Mouse (Mus musculus): ENCODE data around the gene Cdh15. TPM values are rescaled to one million over a fixed set of nuclear protein-coding genes. Genes with fewer than 3 reads are reported as not detected.

Cdh15 gene
- polyA plus RNA-seq, 1 experiment from 2014 or later: 8.3 TPM

- H3K4me1 ChIP-seq (ENCODE audit: control insufficient read depth, insufficient read depth, low read length): no peaks in the 10 kb centered on the region
- H3K4me2 ChIP-seq (ENCODE audit: low read depth): no peak overlapping the region
- H3K4me3 ChIP-seq (ENCODE audit: low read depth, low read length): no peak overlapping the region
- no peak overlapping the region for H3K9ac ChIP-seq (ENCODE audit: low read length)
- WGBS: 94% methylated on average over 7 of the region's 7 CpGs
- ATAC-seq (ENCODE audit: insufficient read depth, low FRiP score, low TSS enrichment) (no peak), DNase-seq (ENCODE audit: low spot score) (no peak)
- no peak overlapping the region for H3K27ac ChIP-seq (ENCODE audit: low read depth, low read length)
- no peaks in the 10 kb centered on the region for H3K27me3 ChIP-seq (ENCODE audit: control insufficient read depth, insufficient read depth, low read length)
- no peaks in the 10 kb centered on the region for H3K9me3 ChIP-seq (ENCODE audit: control insufficient read depth, low read length)
- peaks cover 11% of the 10 kb centered on the region; the same call in 1 of the 2 replicates for H3K36me3 ChIP-seq (ENCODE audit: control insufficient read depth, insufficient read depth, low read length)
These were observed 53.7 kb downstream of the Cdh15 start for GRCm38 (mm10) chr8:122901476-122901875.

- Histone ChIP-seq H3K9ac (ENCODE audit: low read length) (no peak overlapping the region), H3K36me3 (ENCODE audit: control insufficient read depth, insufficient read depth, low read length) (peaks cover 9% of the 10 kb centered on the region; the same call in 1 of the 2 replicates), H3K27me3 (ENCODE audit: control insufficient read depth, insufficient read depth, low read length) (no peaks in the 10 kb centered on the region), H3K27ac (ENCODE audit: low read depth, low read length) (no peak overlapping the region), H3K9me3 (ENCODE audit: control insufficient read depth, low read length) (no peaks in the 10 kb centered on the region), H3K4me2 (ENCODE audit: low read depth) (no peak overlapping the region), H3K4me3 (ENCODE audit: low read depth, low read length) (no peak overlapping the region), H3K4me1 (ENCODE audit: control insufficient read depth, insufficient read depth, low read length) (no peaks in the 10 kb centered on the region)
- ATAC-seq (ENCODE audit: insufficient read depth, low FRiP score, low TSS enrichment) (no peak), DNase-seq (ENCODE audit: low spot score) (no peak)
- WGBS: 95% methylated on average over 8 of the region's 8 CpGs
These were observed 54.2 kb downstream of the Cdh15 start for GRCm38 (mm10) chr8:122901892-122902515.

- H3K27me3 ChIP-seq (ENCODE audit: control insufficient read depth, insufficient read depth, low read length): no peaks in the 10 kb centered on the region
- no peak overlapping the region for H3K4me2 ChIP-seq (ENCODE audit: low read depth)
- ATAC-seq (ENCODE audit: insufficient read depth, low FRiP score, low TSS enrichment): no peak
- peaks cover 6% of the 10 kb centered on the region; the same call in 1 of the 2 replicates for H3K36me3 ChIP-seq (ENCODE audit: control insufficient read depth, insufficient read depth, low read length)
- no peak overlapping the region for H3K27ac ChIP-seq (ENCODE audit: low read depth, low read length)
- no peaks in the 10 kb centered on the region for H3K4me1 ChIP-seq (ENCODE audit: control insufficient read depth, insufficient read depth, low read length)
- H3K9me3 ChIP-seq (ENCODE audit: control insufficient read depth, low read length): no peaks in the 10 kb centered on the region
- no peak for DNase-seq (ENCODE audit: low spot score)
- 51% methylated on average over 3 of the region's 3 CpGs for WGBS
- H3K9ac ChIP-seq (ENCODE audit: low read length): no peak overlapping the region; the same call in 1 of the 2 replicates
- H3K4me3 ChIP-seq (ENCODE audit: low read depth, low read length): no peak overlapping the region
These were observed 54.8 kb downstream of the Cdh15 start for GRCm38 (mm10) chr8:122902581-122902980.

- DNase-seq (ENCODE audit: low spot score): no peak
- peaks cover 8% of the 10 kb centered on the region; the same call in 1 of the 2 replicates for H3K36me3 ChIP-seq (ENCODE audit: control insufficient read depth, insufficient read depth, low read length)
- H3K4me1 ChIP-seq (ENCODE audit: control insufficient read depth, insufficient read depth, low read length): no peaks in the 10 kb centered on the region
These were observed 55.2 kb downstream of the Cdh15 start for GRCm38 (mm10) chr8:122903002-122903401.

GRCm38 (mm10) chr8:122904496-122904895 lies 56.7 kb downstream of the Cdh15 start:
- no peak for ATAC-seq (ENCODE audit: insufficient read depth, low FRiP score, low TSS enrichment)
- 90% methylated on average over 11 of the region's 11 CpGs for WGBS
- no peaks in the 10 kb centered on the region for H3K27me3 ChIP-seq (ENCODE audit: control insufficient read depth, insufficient read depth, low read length)

More at GRCm38 (mm10) chr8:122903002-122903401, 55.2 kb downstream of the Cdh15 start:
- no peaks in the 10 kb centered on the region for H3K9me3 ChIP-seq (ENCODE audit: control insufficient read depth, low read length)
- H3K4me2 ChIP-seq (ENCODE audit: low read depth): no peak overlapping the region
- H3K9ac ChIP-seq (ENCODE audit: low read length): no peak overlapping the region
- 39% methylated on average over 5 of the region's 5 CpGs for WGBS
- H3K27ac ChIP-seq (ENCODE audit: low read depth, low read length): no peak overlapping the region
- no peak for ATAC-seq (ENCODE audit: insufficient read depth, low FRiP score, low TSS enrichment)
- no peaks in the 10 kb centered on the region for H3K27me3 ChIP-seq (ENCODE audit: control insufficient read depth, insufficient read depth, low read length)
- no peak overlapping the region for H3K4me3 ChIP-seq (ENCODE audit: low read depth, low read length)

GRCm38 (mm10) chr8:122905346-122905745 lies 57.6 kb downstream of the Cdh15 start:
- Histone ChIP-seq H3K4me3 (ENCODE audit: low read depth, low read length) (no peak overlapping the region), H3K27me3 (ENCODE audit: control insufficient read depth, insufficient read depth, low read length) (no peaks in the 10 kb centered on the region), H3K4me2 (ENCODE audit: low read depth) (no peak overlapping the region), H3K27ac (ENCODE audit: low read depth, low read length) (no peak overlapping the region), H3K9me3 (ENCODE audit: control insufficient read depth, low read length) (no peaks in the 10 kb centered on the region), H3K9ac (ENCODE audit: low read length) (no peak overlapping the region), H3K4me1 (ENCODE audit: control insufficient read depth, insufficient read depth, low read length) (no peaks in the 10 kb centered on the region), H3K36me3 (ENCODE audit: control insufficient read depth, insufficient read depth, low read length) (peaks cover 3% of the 10 kb centered on the region; the same call in 1 of the 2 replicates)
- ATAC-seq (ENCODE audit: insufficient read depth, low FRiP score, low TSS enrichment) (no peak), DNase-seq (ENCODE audit: low spot score) (no peak)
- WGBS: 94% methylated on average over 4 of the region's 4 CpGs

More at GRCm38 (mm10) chr8:122904496-122904895, 56.7 kb downstream of the Cdh15 start:
- no peak overlapping the region for H3K4me2 ChIP-seq (ENCODE audit: low read depth)
- no peak overlapping the region; the same call in 1 of the 2 replicates for H3K9ac ChIP-seq (ENCODE audit: low read length)
- no peak overlapping the region for H3K27ac ChIP-seq (ENCODE audit: low read depth, low read length)
- no peaks in the 10 kb centered on the region for H3K9me3 ChIP-seq (ENCODE audit: control insufficient read depth, low read length)
- DNase-seq (ENCODE audit: low spot score): no peak
- H3K36me3 ChIP-seq (ENCODE audit: control insufficient read depth, insufficient read depth, low read length): peaks cover 3% of the 10 kb centered on the region; the same call in 1 of the 2 replicates
- H3K4me3 ChIP-seq (ENCODE audit: low read depth, low read length): no peak overlapping the region
- no peaks in the 10 kb centered on the region for H3K4me1 ChIP-seq (ENCODE audit: control insufficient read depth, insufficient read depth, low read length)

- H3K9ac ChIP-seq (ENCODE audit: low read length): no peak overlapping the region
These were observed 58.8 kb downstream of the Cdh15 start for GRCm38 (mm10) chr8:122906463-122907021.

GRCm38 (mm10) chr8:122912150-122912549 lies 64.4 kb downstream of the Cdh15 start:
- Histone ChIP-seq H3K27me3 (ENCODE audit: control insufficient read depth, insufficient read depth, low read length) (no peaks in the 10 kb centered on the region), H3K4me1 (ENCODE audit: control insufficient read depth, insufficient read depth, low read length) (no peaks in the 10 kb centered on the region), H3K9me3 (ENCODE audit: control insufficient read depth, low read length) (no peaks in the 10 kb centered on the region), H3K9ac (ENCODE audit: low read length) (no peak overlapping the region), H3K4me3 (ENCODE audit: low read depth, low read length) (no peak overlapping the region), H3K36me3 (ENCODE audit: control insufficient read depth, insufficient read depth, low read length) (peaks cover 3% of the 10 kb centered on the region; the same call in 1 of the 2 replicates), H3K27ac (ENCODE audit: low read depth, low read length) (no peak overlapping the region), H3K4me2 (ENCODE audit: low read depth) (no peak overlapping the region)
- DNase-seq (ENCODE audit: low spot score) (no peak), ATAC-seq (ENCODE audit: insufficient read depth, low FRiP score, low TSS enrichment) (no peak)
- WGBS: 87% methylated on average over 3 of the region's 3 CpGs

More at GRCm38 (mm10) chr8:122906463-122907021, 58.8 kb downstream of the Cdh15 start:
- Histone ChIP-seq H3K27ac (ENCODE audit: low read depth, low read length) (no peak overlapping the region), H3K4me2 (ENCODE audit: low read depth) (no peak overlapping the region), H3K4me3 (ENCODE audit: low read depth, low read length) (no peak overlapping the region; the same call in 1 of the 2 replicates), H3K9me3 (ENCODE audit: control insufficient read depth, low read length) (no peaks in the 10 kb centered on the region), H3K4me1 (ENCODE audit: control insufficient read depth, insufficient read depth, low read length) (no peaks in the 10 kb centered on the region), H3K27me3 (ENCODE audit: control insufficient read depth, insufficient read depth, low read length) (no peaks in the 10 kb centered on the region), H3K36me3 (ENCODE audit: control insufficient read depth, insufficient read depth, low read length) (peaks cover 3% of the 10 kb centered on the region; the same call in 1 of the 2 replicates)
- no peak; the same call in 1 of the 2 replicates for ATAC-seq (ENCODE audit: insufficient read depth, low FRiP score, low TSS enrichment)
- peak; percentile 72 for DNase-seq (ENCODE audit: low spot score)
- 58% methylated on average over 6 of the region's 6 CpGs for WGBS

GRCm38 (mm10) chr8:122912871-122913270 lies 65.1 kb downstream of the Cdh15 start:
- no peaks in the 10 kb centered on the region for H3K36me3 ChIP-seq (ENCODE audit: control insufficient read depth, insufficient read depth, low read length)
- DNase-seq (ENCODE audit: low spot score) (no peak), ATAC-seq (ENCODE audit: insufficient read depth, low FRiP score, low TSS enrichment) (no peak)
- H3K27ac ChIP-seq (ENCODE audit: low read depth, low read length): no peak overlapping the region
- H3K9me3 ChIP-seq (ENCODE audit: control insufficient read depth, low read length): no peaks in the 10 kb centered on the region
- H3K9ac ChIP-seq (ENCODE audit: low read length): no peak overlapping the region
- no peaks in the 10 kb centered on the region for H3K4me1 ChIP-seq (ENCODE audit: control insufficient read depth, insufficient read depth, low read length)
- no peak overlapping the region for H3K4me2 ChIP-seq (ENCODE audit: low read depth)
- no peaks in the 10 kb centered on the region for H3K27me3 ChIP-seq (ENCODE audit: control insufficient read depth, insufficient read depth, low read length)
- 80% methylated on average over 4 of the region's 4 CpGs for WGBS
- no peak overlapping the region for H3K4me3 ChIP-seq (ENCODE audit: low read depth, low read length)
